Mouse (Mus musculus): Measurements from ENCODE around the gene Fgfr2.

GRCm38 (mm10) chr7:131917384-131917783 is 1205.8 kb downstream of the Fgfr2 start:
- TF ChIP-seq CTCF (IDR thresholded peaks at IDR 0.05; ENCODE audit: control insufficient read depth, insufficient read depth, insufficient read length) (no peak), USF1 (IDR thresholded peaks at IDR 0.05; ENCODE audit: low read depth) (no peak), MYOD1 (IDR thresholded peaks at IDR 0.05; ENCODE audit: control insufficient read depth, insufficient read length, low read depth) (no peak), CEBPB (IDR thresholded peaks at IDR 0.05; ENCODE audit: low read depth) (no peak), MYOG (IDR thresholded peaks at IDR 0.05; ENCODE audit: control insufficient read depth, extremely low read depth, insufficient read length) (no peak), FOSL1 (IDR thresholded peaks at IDR 0.05; ENCODE audit: insufficient read depth, low read length, poor library complexity, severe bottlenecking) (no peak), MAX (IDR thresholded peaks at IDR 0.05) (no peak)
